Mouse (Mus musculus): ENCODE data around the gene Scn1a.

GRCm38 (mm10) chr2:66409740-66410290 lies 30.8 kb downstream of the Scn1a start:
- TF ChIP-seq TAL1 (conservative IDR thresholded peaks at IDR 0.05; ENCODE audit: low read depth, low read length): no peak
- no peak for TF ChIP-seq CTCF (IDR thresholded peaks at IDR 0.05; ENCODE audit: low read depth, low read length)
- TF ChIP-seq GATA2 (IDR thresholded peaks at IDR 0.05; ENCODE audit: borderline replicate concordance, low read depth, low read length): no peak

All from G1E (cell line).